Mouse (Mus musculus) megakaryocyte, embryonic 14.5 days (primary cell): ENCODE results near the gene Cda.

ENCODE experiments used
- FLI1 ChIP-seq: IDR thresholded peaks from 2 replicates; pipeline ENCODE4 v1.6.1; 2012; ENCODE audit warnings: low read length, inconsistent platforms, mixed read lengths
- GATA1 ChIP-seq: IDR thresholded peaks from 3 replicates; pipeline ENCODE4 v1.6.1; 2012; ENCODE audit warnings: mixed read lengths, low read length, inconsistent platforms, borderline replicate concordance

DNA sequence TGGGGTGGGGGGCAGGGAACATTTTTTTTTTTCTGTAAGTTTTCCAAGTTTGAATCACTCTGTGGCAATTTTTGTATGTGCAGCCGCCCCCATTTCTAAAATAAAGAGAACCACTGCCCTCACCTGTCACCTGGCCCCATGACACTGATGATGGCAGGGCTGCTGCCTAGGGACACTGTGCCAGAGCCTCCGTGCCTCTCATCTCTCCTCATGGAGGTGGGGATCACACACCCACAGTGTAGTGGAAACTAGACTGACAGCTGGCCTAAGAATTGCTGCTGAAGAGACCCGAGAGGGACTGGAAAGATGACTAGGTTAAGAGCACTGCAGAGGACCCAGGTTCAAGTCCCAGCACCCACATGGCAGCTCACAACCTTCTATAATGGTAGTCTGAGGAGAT, 55.7 kb downstream of the Cda start:
- TF ChIP-seq GATA1 (no peak), FLI1 (no peak)
